Mouse (Mus musculus) embryo, embryonic 9.5 days (tissue): ENCODE measurements around the gene Dhx8.

Experiments used
- DNase-seq: peaks from one replicate; pipeline ENCODE4 v3.0.0-alpha.2; 2017; ENCODE audit errors: extremely low spot score

Gene Dhx8

DNA sequence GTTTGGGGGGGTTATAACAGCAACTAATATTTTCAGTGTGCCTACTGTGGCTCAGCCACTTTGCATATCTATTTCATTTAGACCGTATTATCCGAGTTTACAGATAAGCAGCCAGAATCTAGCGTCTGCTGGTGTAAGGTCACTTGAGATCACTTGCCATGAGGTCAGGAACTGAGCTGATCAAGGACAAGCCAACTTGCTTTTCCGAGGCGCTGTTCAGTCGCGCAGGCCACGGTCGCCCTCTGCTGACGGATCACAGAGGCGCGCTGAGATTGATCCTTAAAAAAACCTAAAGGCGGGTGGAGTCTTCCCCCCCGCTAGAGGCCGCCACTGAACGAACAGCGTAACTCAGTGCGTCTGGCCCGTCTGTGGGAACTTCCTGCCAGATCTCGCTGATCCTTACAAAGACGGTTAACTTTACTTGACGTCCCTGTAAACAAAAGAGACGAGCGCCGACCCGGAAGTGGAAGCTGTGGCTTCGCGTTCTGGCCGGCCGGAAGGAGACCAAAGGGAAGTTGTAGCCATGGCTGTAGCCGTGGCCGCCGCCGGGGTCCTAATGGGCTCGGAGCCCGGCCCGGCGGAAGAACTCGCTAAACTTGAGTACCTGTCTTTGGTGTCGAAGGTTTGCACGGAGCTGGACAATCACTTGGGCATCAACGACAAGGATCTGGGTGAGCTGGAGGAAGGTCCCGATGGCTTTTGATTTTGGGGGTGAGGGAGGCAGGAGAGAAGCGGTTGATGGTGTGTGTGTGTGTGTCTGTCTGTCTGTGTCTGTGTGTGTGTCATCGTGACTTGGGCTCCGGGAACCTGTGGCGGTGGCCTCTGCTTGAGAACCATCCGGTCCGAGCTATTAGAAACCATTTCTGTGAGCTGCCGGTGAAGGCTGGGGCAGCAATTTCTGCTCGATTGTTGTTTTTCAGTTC lies at the start of gene Dhx8:
Gene Dhx8, plus strand, starts transcription at position 402 of the 923 bp plus-strand sequence.
- DNase-seq = peak; percentile 99

DNA sequence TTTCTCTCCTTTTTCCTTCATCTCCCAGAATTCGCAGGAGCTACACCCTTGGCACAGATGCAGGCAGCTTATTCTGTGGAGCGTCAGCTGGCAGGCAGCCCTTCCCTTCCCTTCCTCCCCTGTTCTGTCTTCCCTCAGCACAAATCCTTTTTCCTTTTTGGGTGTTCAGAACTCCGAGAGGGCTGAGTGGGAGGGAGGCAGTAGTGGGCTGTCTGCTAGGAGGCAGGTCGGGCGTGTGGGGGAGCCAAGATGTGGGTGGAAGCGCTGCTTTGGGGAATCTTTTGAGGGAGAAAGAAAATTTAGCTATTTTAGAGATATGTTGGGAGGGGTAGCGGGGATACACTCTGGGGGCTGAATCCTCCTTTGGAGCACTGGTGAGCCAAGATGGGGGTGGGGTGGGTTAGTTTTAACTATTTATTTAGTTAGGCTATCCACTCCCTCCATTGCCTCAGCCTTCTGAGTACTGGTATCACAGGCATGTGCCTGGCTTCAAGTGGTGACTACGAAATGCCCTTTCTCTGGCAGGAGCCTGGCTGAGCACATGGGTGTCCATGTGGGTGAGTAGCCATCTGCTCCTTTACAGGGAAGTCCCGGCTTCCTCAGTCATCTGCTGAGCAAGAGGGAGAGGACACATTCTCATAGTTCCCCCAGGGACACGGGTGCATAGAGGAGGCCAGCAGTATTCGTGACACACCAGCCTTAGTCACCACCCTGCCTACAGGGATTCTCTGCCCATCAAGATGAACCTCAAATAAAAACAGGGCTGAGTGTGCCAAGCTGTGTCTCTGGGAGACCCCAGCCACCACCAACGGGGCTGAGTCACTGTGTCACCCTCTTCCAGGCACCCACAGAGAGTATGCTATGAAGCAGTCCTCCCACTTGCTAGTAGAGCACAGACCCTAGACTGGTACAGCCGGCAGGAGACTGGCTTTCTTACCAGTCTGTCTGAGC lies 45.1 kb upstream of the Dhx8 start:
- no peak for DNase-seq

DNA sequence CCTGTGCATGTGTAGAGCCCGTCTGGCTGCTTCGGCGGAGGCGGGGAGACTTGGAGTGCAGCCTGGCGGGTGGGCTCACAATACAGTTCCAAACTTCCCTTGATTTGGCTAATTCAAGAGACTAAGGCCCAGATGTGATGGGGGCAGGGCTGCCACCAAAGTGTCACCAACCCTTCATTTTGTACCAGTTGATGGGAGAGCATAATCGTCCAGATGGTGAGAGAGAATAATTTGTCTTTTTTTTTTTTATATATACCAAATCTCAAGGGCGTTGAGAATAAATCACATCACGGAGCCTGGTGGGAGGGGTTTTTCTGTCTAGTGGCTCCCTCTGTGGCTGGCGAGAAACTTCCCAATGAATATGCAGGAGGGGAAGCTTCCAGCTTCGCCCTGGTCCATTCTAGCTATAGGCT lies 43.0 kb upstream of the Dhx8 start:
- DNase-seq = no peak

DNA sequence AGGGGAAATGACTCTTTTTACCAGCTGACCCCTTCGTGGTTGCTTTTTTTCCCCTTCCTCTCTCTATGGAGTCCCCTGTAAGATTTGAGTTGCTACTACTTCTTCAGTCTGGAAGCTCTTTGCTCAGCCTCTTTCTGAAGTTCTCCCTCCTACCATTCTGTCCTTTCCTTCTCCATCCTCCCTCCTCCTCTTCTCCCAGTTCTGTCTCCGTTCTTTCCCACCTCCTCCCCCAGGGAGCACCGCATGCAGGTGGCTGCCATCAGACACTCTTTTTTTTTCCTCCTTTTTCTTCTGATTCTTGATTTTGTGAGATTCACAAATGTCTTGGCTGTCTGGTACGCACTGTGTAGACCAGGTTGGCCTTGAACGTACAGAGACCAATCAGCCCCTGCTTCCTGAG lies 42.4 kb upstream of the Dhx8 start:
- no peak for DNase-seq

DNA sequence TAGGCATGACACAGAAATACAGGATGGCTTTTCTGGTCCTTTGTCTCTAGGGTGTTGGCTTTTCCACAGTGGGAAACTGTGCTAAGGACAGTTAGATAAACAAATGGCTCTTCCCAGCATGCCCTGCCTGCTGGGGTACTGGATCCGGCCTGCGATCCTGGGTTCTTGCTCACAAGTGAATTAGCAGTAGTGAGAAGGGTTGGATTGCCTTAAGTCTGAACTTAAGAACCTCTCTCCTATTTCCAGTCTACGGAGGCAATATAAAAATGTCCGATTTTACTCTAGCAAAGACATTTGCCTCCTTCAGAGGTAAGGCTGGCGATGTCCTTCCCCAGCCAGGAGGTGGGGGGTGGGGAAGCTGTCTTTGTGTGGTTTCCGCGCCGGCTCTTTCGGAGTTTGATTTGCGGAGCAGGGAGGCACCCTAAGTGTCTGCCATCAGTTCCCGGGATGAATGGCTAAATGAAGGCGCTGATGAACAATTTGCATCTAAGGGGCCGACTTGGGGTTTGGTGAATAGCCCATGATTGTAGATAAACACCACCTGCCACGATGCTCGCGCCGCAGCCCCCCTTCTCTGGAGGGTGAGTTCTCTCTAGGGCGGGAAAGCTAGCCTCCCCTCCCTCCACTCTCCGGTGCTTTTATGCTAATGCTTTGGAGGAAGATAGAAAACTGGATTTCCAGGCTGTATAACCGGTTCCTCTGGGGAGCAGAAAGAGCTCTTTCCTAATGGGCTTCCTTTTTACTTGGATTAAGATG lies 36.6 kb upstream of the Dhx8 start:
- DNase-seq = peak; percentile 71

DNA sequence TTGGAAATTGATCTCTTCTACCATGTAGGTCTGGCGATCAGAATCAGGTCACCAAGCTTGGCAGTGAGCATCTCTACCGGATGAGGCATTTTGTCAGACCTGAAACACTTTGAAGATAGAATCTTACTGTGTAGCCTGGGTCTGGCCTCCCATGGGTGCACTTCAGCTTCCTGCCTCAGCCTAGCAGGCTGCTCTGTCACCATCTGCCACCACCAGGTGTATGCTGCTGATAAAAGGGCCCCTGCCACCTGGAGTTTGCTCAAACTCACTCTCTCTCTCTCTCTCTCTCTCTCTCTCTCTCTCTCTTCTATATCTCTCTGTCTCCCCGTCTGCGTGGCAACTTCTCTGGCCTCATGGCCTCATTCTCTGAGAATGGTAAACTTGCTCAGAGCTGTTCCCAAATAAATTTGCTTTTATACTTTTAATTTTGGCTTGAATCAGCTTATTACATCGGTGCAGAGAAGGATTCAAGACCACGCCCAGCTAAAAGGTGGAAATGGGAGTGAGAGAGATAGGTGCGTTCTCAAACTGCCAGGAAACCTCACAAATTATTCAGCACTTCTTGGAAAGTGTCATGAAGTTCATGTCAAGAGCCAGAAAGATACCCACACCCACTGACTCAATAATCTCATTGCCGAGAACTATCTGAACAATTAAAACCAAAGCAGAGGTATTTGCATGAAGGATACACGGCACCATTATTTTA lies 35.4 kb upstream of the Dhx8 start:
- DNase-seq = no peak

DNA sequence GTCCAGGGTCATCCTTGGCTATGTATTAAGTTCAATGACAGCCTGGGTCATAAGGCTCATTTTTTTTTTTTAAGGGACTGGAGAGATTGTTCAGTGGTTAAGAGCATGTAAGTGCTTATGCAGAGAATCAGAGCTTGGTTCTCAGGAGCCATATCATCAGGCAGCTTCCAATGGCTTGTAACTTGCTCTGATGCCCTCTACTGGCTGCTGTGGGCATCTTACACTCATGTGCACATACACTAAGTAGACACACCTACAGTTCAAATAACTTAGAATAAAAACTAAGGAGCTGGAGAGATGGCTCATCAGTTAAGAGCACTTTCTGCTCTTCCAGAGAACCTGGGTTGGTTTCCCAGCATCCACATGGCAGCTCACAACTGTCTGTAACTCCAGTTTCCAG lies 34.6 kb upstream of the Dhx8 start:
- no peak for DNase-seq

DNA sequence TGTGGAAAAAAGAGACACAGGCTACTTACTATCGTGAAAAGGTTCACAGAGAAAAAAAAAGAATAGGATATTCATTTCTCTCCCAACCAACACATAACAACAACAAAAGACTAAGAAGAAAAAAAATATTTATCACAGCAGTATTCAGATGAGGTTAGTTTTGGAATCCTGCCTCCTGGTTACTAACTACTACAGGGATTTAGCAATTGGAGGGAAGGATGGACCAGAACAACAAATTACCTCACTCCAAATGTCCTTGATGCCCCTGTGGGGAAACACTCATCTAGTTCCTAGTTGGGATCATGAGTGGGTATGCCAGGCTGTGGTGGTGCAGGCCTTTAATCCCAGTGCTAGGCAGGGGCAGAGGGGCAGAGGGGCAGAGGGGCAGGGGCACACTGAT lies 33.2 kb upstream of the Dhx8 start:
- no peak for DNase-seq

DNA sequence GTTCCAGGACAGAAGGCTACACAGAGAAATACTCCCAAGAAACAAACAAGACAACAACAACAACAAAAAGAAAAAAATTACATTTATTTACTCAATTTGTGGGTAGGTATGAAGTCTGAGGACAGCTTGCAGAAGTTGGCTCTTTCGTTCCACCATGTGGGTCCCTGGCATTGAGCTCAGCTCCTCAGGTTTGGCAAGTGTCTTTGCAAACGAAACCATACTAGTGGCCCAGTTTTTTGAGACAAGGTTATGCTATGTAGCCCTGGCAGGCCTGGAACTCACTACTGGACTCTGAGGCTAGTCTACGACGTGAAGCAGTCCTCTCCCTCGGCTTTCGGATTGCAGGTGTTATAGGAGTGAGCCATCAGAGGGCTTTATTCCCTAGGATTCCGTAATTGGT lies 32.7 kb upstream of the Dhx8 start:
- no peak for DNase-seq

DNA sequence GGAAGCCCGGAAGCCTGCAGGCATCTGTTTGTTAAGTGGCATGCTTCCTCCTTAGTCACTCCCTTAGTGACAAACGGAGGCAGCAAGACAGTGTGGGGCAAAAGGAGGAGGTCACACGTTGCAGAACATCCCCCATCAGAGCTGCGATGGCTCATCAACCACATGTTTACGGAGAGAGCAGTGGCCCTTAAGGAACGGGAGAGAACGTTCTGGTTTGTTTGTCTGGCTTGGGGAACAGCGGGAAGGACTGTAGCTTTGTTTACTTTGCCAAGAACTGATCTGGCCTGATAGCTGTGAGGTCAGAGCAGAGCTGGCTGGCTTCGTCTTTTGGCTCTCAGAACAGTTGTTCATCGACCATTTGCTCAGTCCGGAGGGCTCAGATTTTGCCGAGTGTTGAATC lies 32.3 kb upstream of the Dhx8 start:
- peak; percentile 38 for DNase-seq

DNA sequence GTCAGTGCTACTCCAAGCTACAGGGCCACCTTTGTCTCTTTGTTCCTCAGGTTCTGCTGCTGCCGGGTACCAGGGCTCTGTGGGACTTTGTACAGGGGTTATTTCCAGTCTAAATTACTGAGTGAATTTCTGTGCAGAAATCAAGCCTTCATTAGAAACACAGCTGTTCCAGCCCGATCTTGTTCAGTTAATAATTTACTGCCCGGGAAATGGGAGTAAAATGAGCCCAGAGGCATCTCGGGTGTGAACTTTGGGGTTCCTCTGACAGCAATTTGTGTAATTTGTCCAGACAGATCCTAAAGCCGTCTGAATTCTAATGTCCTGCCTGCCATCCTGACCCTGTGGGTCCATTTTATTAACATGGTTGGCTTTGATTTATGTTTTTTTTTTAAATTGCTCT lies 28.6 kb upstream of the Dhx8 start:
- DNase-seq = no peak

DNA sequence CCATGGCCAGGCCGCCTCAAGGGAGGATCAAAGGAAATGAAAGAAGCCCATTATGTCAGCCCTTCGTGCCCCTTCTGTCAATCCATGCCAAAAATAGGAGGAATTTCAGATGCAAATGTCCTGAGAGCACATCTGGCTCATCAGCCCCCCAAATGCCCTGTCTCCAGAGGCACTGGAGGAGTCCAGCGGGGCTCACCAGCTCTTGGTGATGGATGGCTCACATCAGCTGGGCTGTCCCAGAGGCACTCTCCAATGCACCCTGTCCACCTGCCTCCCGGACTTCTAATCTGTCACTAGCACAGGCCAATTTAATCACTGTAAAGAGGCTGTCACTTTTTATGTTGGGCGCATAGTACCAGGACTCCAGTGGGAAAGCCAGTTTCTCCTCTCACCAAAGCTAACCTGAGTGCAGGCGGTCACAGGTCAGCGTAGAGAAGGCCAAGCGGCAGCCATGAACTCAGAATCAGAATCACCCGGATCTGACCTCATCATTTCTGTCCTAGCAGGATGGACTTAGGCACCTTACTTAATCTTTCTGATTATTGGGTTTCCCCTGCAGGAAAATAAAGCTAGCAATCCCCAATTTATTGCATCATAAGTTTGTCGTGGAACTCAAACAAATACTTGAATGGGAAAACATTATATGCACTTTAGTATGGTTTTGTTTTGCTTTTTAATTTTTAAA lies 25.8 kb upstream of the Dhx8 start:
- DNase-seq = no peak

DNA sequence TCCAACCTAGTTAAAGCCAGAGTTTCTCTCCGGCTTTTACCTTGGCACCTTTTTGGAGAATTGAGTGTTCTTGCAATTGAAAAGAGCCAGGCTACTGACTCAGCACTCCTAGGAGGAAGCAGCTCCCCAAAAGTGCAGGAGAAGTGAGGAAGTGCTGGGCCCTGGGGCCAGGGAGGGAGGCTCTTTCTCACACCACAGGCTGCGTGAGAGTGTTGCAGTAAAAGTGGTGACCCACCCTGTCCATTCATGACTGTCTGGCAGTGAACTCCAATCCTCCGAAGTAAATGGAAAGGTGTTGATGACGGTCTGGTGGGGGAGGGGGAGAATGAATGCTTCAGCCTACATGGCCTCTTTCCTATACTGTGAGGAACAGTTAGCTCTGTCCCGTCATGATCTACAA lies 24.2 kb upstream of the Dhx8 start:
- DNase-seq = no peak

DNA sequence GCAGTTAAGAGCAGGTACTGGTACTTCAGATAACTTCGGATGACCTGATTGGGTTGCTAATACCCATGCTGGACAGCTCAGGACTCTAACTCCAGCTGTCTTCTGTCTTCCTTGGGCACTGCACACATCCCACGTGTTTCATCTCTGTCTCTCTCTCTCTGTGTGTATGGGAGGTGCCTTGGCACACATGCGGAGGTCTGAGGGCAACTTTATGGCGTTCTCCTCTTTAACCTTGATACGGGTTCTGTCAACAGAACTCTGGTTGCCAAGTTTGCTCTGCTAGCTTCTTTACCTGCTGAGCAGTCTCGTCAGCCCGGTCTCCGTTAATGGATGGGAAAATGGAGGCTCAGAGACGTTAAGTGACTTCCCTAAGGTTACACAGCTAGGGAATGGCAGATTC lies 19.9 kb upstream of the Dhx8 start:
- no peak for DNase-seq

DNA sequence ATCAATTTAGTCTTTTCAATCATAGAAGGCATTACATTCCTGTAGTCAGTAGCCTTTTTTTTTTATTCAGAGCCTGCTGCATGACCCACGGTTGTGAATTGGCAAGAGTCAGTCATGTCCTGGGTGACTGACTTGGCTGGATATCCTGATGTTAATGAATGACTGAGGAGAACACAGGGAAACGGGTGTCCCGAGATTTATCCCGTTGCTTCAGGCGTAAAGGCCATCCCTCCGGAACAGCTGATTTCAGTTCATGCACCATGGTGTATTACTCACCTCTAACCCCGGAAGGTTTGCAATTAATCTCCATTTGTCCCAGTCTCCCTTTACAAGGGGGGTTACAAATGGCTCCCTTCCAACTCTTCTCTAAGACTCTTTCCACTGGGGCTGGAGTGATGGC lies 18.7 kb upstream of the Dhx8 start:
- no peak for DNase-seq

DNA sequence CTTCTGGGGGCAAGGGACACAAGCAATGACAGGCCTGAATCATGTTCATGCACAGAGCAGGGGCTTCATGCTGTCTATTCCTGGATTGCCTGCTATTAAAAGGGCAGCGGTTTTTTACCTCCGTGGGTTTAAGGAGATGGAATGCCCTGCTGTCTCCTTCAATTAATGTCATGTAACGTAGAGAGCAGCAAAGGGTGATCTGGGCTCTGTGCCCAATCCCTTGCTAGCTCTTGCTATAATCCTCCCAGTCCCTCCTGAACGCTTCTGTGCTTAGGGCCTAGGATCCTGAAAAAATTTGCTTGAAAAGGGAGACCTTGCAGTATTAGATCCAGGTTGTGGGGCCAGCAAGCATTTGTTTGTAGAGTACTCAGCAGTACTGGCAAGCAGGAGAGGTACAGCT lies 14.4 kb upstream of the Dhx8 start:
- no peak for DNase-seq

DNA sequence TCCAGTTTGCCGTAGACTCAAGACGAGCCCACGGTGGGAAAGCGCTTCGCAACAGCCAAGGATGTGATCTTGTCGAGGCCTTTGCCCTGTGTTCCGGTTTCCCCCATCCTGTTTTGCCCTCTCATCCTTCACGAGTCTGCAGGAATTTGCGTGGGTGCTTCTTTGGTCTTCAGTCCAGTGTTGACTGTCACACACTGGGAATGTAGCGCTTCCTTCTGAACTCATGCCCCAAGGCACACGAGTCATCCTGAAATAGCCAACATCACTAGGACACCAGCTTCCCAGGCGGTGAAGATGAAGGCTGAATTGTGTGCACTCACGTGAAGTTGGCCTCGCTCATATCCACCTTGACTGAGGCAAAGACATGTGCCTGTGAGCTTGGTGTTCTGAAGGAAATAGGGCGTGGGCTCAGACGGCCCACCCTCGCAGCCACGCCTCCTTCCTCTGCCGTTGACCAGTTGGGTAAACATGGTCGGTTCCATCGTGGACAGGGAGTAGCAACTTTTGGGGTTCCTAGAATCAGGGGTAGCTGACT lies 12.7 kb upstream of the Dhx8 start:
- DNase-seq = no peak

DNA sequence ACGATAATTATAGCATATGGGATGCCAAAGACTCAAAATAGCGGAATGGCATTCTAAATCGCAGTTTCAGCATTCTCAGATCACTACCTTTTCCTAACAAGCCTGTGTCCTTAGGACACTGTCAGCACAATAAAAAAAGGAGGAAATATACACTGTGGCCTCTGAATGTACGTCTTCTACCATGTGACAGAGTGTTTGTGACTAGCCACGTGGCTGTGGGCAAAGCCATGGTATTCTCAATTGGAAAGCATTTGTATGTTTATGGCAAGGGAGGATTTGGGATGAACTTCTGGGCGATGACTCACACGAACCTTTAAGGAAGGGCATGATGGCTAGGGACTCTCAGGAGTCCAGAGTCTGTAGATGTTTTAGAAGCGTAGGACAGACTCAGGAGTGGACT lies 7.7 kb upstream of the Dhx8 start:
- no peak for DNase-seq

DNA sequence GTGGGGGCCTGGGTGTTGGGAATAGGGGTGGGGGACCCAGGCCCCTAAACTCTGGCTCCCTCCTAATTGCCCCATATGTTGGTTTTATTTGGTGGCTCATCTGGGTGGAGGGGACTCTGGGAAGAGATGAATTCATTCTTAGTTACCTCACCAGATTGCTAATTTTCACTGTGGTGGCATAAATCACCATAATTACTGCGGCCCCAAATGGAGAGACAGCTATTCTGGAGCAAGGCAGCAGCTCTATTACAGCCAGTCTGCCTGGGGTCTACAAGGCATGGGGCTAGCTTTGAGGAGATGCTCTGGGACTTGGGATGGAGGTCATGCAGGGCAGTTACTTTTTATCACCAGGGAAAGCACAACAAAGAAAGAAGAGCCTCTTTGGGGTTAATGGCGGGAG lies 6.0 kb upstream of the Dhx8 start:
- no peak for DNase-seq

DNA sequence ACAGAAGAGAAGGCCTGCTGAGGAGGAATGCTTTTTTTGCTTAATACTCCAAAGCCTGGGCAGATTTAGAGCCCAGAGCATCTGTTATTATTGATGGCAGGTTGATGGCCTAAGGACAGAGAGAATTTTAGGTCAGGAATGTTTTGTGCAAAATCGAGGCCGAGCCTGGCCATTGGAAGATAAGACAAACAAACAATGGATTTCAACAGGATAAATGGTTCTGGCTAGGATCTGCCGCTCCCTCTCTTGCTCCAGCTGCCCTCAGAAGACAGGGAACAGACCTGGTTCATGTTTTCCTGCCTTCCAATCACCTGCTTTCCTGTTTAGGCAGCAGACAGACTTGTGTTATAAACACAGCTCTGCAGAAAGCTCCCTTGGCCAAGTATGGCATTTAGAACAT lies 3.4 kb upstream of the Dhx8 start:
- DNase-seq = no peak

DNA sequence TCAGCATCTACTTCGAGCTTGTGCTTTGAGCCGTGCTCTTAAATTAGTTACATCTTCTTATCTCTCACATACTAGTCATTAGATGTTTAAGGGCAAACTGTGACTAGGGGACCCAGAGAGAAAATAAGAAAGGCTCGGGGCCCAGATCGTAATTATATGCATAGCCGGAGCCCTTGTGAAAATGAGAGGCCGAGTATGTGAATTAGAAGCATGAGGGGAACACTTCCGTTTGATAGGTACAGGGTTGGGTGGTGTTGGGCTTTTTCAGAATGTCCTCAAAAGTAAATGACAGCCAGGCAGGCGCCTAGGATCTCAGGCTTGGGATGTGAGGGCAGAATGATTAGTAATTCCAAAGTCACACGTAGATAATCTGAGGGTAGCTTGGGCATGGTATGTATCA lies 877 bp downstream of the Dhx8 start:
- DNase-seq = no peak
